In the genomic region with DNA sequence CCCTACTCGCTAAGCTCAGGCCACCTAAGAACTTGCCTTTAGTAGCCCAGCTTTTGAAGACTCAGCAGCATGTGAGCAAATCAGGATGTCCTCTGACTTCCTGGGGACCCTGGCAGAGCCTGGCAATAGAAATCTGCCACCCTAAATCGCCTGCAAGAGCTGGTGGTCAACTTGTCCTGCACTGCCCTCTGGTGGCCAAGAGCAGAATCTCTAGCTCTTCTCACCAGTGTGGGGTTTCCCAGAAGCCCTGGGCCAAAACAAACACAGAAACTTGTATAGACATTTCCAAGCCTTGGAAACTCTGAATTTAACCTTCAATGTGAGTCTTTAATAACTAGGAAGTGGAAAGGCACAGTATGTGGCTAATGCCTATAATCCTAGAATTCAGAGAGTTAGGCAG, we compare ENCODE assay signal across 8 mouse cellular contexts. TPM values are rescaled to one million over a fixed set of nuclear protein-coding genes. Genes with fewer than 3 reads are reported as not detected.
DNase-seq lines count a peak whose midpoint lies in the region; ATAC-seq lines count a peak whose summit lies in the region.

No protein-coding gene starts in this region.

- no peaks in the 10 kb centered on the region for H3K36me3 ChIP-seq in neural tube, embryonic 13.5 days

- H3K27me3 ChIP-seq in neural tube, embryonic 13.5 days: no peaks in the 10 kb centered on the region

- H3K4me3 ChIP-seq in neural tube, embryonic 13.5 days: no peak overlapping the region

- DNase-seq in A20 (ENCODE audit: low read depth, low spot score) (peak; percentile 73), liver (peak; percentile 78)
- DNase-seq in adrenal gland, adult 8-10 months: peak; percentile 74
- peak; percentile 73 for DNase-seq in embryo, embryonic 11.5 days (ENCODE audit: low read depth, low spot score)
- peak; percentile 73 to 85 for DNase-seq in gastrocnemius, postnatal 4 days (ENCODE audit: low spot score in 2 of 2)
- peak; percentile 71 to 84 for DNase-seq in kidney, adult 8-10 months
- peak; percentile 55 for DNase-seq in telencephalon, adult 2 months (ENCODE audit: low read depth, low spot score)

- peak; percentile 76; the same call in 1 of the 2 replicates for ATAC-seq in neural tube, embryonic 13.5 days (ENCODE audit: low read depth)

- no peaks in the 10 kb centered on the region for H3K9me3 ChIP-seq in neural tube, embryonic 13.5 days

- no peak overlapping the region for H3K4me2 ChIP-seq in neural tube, embryonic 13.5 days

- no peak overlapping the region for H3K27ac ChIP-seq in neural tube, embryonic 13.5 days (replicated peaks)

- 24% methylated on average over 2 of the region's 2 CpGs for WGBS in neural tube, embryonic 13.5 days

- H3K9ac ChIP-seq in neural tube, embryonic 13.5 days: no peak overlapping the region

- no peaks in the 10 kb centered on the region for H3K4me1 ChIP-seq in neural tube, embryonic 13.5 days (replicated peaks)

RNA-seq across cellular contexts. Expression of gene Parva, which starts 58.3 kb away (rescaled TPM):
- total RNA-seq in adrenal gland, adult 8-10 months (2022): 100 to 1,000 TPM in 2 of 4 experiments, 10 to 100 TPM in 2; 84.9 to 116 (median 99.1) TPM
- 10 to 100 TPM; 73.8 to 77.9 TPM for total RNA-seq in gastrocnemius, postnatal 4 days (2021)
- 26.2 and 31.7 TPM in 2 replicates for polyA plus RNA-seq in neural tube, embryonic 13.5 days (2015; fragmentation: Nextera tagmentation; extraction: Ambion mirVana)
